Mouse (Mus musculus) hindbrain, embryonic 14.5 days (tissue): ENCODE results near the gene Vhl. TPM values are rescaled to one million over a fixed set of nuclear protein-coding genes. Genes with fewer than 3 reads are reported as not detected.
"Not testable (repeated sequence)": the region's sequence is repeated elsewhere in the genome, so short reads cannot be mapped to it uniquely, and the experiment has no call there.

Experiments
- ATAC-seq: fragments of 200-750 bp; cut with Nextera tagmentation; 2 replicates; pipeline ENCODE4 v1.8.0; 2017; ENCODE audit warnings: moderate number of reproducible peaks, mild to moderate bottlenecking, moderate TSS enrichment, moderate library complexity; ENCODE audit not compliant: low FRiP score
- DNase-seq: peaks from one replicate; pipeline ENCODE4 v3.0.0-alpha.2; 2015; ENCODE audit warnings: low spot score
- H3K27ac ChIP-seq: fragments of 300-500 bp; sonication (generic); 2 replicates; pipeline ENCODE4 v1.5.1; 2014; ENCODE audit warnings: mild to moderate bottlenecking, moderate library complexity
- H3K27me3 ChIP-seq: fragments of 300-500 bp; sonication (generic); 2 replicates; pipeline ENCODE4 v1.6.1; 2014; ENCODE audit warnings: mild to moderate bottlenecking, low read length, mixed read lengths; ENCODE audit not compliant: control insufficient read depth, insufficient read depth
- H3K36me3 ChIP-seq: fragments of 300-500 bp; sonication (generic); replicated peaks from 2 replicates; pipeline ENCODE4 v1.6.1; 2014; ENCODE audit not compliant: control insufficient read depth, insufficient read depth
- H3K4me1 ChIP-seq: fragments of 300-500 bp; sonication (generic); replicated peaks from 2 replicates; pipeline ENCODE4 v1.6.1; 2014; ENCODE audit warnings: antibody characterized with exemption, low read length, mixed read lengths; ENCODE audit not compliant: control insufficient read depth, insufficient read depth
- H3K4me2 ChIP-seq: fragments of 300-500 bp; sonication (generic); replicated peaks from 2 replicates; pipeline ENCODE4 v1.6.1; 2014; ENCODE audit warnings: mild to moderate bottlenecking, moderate library complexity
- H3K4me3 ChIP-seq: fragments of 300-500 bp; sonication (generic); replicated peaks from 2 replicates; pipeline ENCODE4 v1.5.1; 2014; ENCODE audit warnings: mild to moderate bottlenecking, low read length
- H3K9ac ChIP-seq: fragments of 300-500 bp; sonication (generic); 2 replicates; pipeline ENCODE4 v1.6.1; 2014
- H3K9me3 ChIP-seq: fragments of 300-500 bp; sonication (generic); 2 replicates; pipeline ENCODE4 v1.6.1; 2016; ENCODE audit warnings: low read length; ENCODE audit not compliant: control insufficient read depth
- WGBS: fragments of 180-500 bp; shearing (Covaris S2); extraction: QIAGEN DNeasy Blood & Tissue Kit; methylation state at CpG from one replicate; pipeline ENCODE4 v1.1.7; 2014; 5-methylcytosine and 5-hydroxymethylcytosine counted together
- polyA plus RNA-seq: library from polyadenylated mRNA; unstranded; fragments of >200 nt; fragmentation: Nextera tagmentation; extraction: Ambion mirVana; gene quantifications from 2 replicates; pipeline ENCODE4 v1.2.1, GENCODE M21; 2014

The Vhl gene
- polyA plus RNA-seq, 1 experiment from 2014 or later, result 86.5 TPM

DNA sequence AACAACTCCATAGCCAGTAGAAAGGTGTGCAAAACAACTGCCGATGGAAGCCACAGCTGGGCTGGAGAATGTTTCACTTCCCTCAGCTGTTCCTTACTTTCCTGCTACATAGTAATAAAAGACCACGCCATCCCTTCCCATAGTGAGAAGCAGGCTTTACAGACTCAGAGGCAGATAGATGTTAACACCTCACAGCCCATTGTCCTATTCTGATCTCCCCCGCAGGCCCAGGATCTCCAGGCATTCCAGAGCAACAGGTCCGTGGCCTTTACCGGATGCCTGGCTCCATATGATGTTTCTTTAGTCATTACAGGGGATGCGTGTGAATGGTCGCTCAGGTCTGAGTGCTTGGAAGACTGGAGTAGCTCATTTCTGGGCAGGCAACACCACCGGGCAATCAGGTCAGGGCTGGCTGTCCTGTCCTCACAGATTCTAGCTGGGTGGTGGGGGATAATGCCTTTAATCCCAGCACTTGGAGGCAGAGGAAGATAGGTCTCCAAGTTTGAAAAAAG, 43.9 kb downstream of the Vhl start:
- no peak overlapping the region for H3K9ac ChIP-seq
- WGBS, result 75% methylated on average over 8 of the region's 8 CpGs
- H3K4me2 ChIP-seq, result no peak overlapping the region

DNA sequence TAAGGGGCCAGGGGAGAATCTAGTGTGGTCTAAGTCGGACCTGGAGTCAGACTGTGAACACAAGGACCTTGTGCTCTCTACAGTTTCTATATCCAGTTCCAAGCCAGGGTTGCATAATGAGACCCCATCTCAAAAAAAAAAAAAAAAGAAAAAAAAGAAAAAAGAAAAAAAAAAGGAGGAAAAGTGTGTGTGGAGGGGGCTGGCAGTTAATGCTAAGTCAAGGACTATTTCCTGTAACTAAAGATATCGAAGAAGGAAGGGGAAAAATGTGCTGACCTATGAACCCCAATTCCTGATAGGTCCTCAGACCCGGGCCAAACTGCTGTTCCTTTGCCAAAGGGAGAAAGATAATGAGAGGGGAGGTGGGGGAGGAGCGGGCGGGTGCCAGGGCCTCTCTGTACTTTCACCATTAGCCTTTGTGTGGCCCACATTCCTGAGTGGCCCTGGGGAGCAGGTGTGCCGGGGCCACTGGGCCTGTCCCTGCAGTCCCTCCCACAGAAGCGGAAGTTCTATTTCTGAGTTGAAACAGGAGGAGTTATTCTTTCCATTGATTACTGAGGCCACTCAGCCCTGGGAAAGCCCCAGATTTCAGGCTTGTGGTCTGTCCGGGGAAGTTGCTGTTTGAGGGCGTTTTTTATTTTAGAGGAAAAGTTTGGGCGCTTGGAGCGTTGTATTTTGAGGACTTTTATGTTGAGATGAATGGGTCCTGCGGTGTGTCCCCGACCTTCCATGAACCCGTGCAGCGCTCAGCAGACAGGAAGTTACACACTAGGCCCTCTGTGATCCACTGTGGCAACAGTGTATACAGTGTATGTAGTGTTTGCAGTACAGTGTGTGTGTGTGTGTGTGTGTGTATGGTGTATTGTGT, 44.8 kb downstream of the Vhl start:
- ATAC-seq (no peak), DNase-seq (no peak)
- Histone ChIP-seq H3K36me3 (no peaks in the 10 kb centered on the region), H3K9me3 (no peaks in the 10 kb centered on the region), H3K4me3 (no peak overlapping the region), H3K4me1 (no peaks in the 10 kb centered on the region), H3K4me2 (no peak overlapping the region), H3K9ac (no peak overlapping the region), H3K27ac (no peak overlapping the region), H3K27me3 (no peaks in the 10 kb centered on the region)
- 40% methylated on average over 15 of the region's 15 CpGs for WGBS

More for the DNA sequence above, 43.9 kb downstream of the Vhl start:
- H3K9me3 ChIP-seq, result no peaks in the 10 kb centered on the region
- no peak overlapping the region for H3K27ac ChIP-seq
- ATAC-seq, result no peak
- H3K27me3 ChIP-seq, result no peaks in the 10 kb centered on the region
- H3K4me1 ChIP-seq, result no peaks in the 10 kb centered on the region
- no peak overlapping the region for H3K4me3 ChIP-seq
- DNase-seq, result no peak
- H3K36me3 ChIP-seq, result no peaks in the 10 kb centered on the region

DNA sequence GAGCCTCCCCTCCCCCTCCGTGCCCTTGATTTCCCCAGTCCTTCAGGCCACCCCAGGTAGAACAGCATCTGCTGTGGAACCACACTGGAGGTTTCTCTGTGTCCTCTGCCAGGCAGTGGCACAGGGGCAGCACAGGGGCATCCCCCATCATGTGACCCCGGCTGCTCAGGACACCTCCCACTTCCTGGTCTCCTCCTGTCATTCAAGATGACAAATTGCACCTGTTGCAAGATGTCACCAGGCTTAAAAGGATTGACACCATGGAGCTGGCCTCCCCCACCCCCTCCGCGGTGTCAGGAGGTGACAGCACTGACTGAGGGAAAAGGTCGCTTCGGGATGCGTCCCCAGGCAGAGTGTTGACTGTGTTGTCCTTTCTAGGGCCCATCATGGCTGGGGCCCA, 46.1 kb downstream of the Vhl start:
- 68% methylated on average over 7 of the region's 7 CpGs for WGBS
- H3K36me3 ChIP-seq, result no peaks in the 10 kb centered on the region
- no peak overlapping the region for H3K4me2 ChIP-seq
- H3K27me3 ChIP-seq, result no peaks in the 10 kb centered on the region
- no peak for DNase-seq
- no peak overlapping the region for H3K9ac ChIP-seq
- no peak overlapping the region for H3K27ac ChIP-seq
- H3K4me3 ChIP-seq, result no peak overlapping the region
- no peaks in the 10 kb centered on the region for H3K4me1 ChIP-seq
- no peak for ATAC-seq
- H3K9me3 ChIP-seq, result no peaks in the 10 kb centered on the region

DNA sequence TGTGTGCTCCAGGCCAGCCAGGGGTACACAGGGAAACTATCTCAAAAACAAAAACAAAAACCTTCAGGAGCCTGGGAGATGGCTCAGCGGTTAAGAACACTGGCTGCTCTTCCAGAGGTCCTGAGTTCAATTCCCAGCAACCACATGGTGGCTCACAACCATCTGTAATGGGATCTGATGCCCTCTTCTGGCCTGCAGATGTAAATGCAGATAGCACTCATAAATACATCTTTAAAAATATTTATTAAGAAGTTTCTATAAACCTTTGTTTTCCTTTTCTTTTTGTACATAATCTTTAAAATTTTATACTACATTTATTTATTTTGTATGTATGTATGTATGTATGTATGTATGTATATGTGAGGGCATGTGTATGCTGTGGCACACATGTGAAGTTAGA, 48.3 kb downstream of the Vhl start:
- not testable (repeated sequence) for H3K27ac ChIP-seq, H3K9ac ChIP-seq, DNase-seq, H3K27me3 ChIP-seq, H3K9me3 ChIP-seq, ATAC-seq, H3K4me2 ChIP-seq, H3K36me3 ChIP-seq, H3K4me1 ChIP-seq, H3K4me3 ChIP-seq
- WGBS, result 93% methylated on average over 1 of the region's 1 CpGs

DNA sequence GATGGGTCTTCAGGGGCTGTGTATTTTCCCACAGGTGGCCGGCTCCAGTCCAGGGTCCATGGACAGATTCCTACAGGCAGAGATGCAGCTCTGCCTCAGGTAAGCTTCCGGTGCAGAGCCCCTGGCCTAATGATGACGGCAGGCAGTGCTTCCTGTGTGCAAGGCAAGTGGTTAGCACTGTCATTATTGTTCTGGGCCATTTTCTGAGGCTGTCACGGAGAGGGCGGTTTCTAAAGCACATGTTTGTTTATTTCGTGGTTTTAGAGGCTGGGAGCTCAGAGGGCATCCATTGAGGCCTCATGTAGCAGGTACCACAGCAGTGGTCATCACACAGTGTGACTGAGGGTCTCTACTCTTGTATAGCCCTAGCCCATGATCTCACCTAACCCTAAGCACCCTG, 49.2 kb downstream of the Vhl start:
- H3K9me3 ChIP-seq, result no peaks in the 10 kb centered on the region
- no peaks in the 10 kb centered on the region for H3K27me3 ChIP-seq
- H3K27ac ChIP-seq, result no peak overlapping the region
- H3K9ac ChIP-seq, result no peak overlapping the region
- no peaks in the 10 kb centered on the region for H3K4me1 ChIP-seq
- no peaks in the 10 kb centered on the region for H3K36me3 ChIP-seq
- no peak overlapping the region for H3K4me2 ChIP-seq
- ATAC-seq (no peak), DNase-seq (no peak)
- no peak overlapping the region for H3K4me3 ChIP-seq
- 85% methylated on average over 6 of the region's 6 CpGs for WGBS

DNA sequence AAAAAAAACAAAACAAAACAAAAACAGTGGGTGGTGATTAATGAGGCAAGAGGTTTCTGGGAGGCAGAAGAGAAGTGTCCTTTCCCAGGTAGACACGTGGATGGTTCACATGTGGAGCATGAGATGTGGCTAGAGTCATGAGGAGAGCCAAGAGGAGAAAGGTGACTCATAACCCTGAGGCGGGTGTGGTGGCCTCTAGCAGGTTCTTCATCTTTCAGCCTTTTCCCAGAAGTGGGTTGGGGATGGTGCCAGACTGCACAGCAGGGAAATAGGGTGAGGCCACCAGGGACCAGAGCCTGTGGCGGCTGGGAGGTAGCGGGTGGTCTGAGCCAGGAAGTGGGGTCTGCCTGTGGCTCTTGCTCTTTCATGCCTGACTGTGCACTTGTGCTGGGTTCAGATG, 51.5 kb downstream of the Vhl start:
- H3K27ac ChIP-seq, result no peak overlapping the region
- no peaks in the 10 kb centered on the region for H3K36me3 ChIP-seq
- ATAC-seq (no peak), DNase-seq (no peak)
- no peaks in the 10 kb centered on the region; the same call in 1 of the 2 replicates for H3K4me1 ChIP-seq
- no peaks in the 10 kb centered on the region for H3K27me3 ChIP-seq
- H3K4me2 ChIP-seq, result no peak overlapping the region
- no peaks in the 10 kb centered on the region for H3K9me3 ChIP-seq
- 88% methylated on average over 4 of the region's 4 CpGs for WGBS
- no peak overlapping the region for H3K4me3 ChIP-seq
- no peak overlapping the region for H3K9ac ChIP-seq

DNA sequence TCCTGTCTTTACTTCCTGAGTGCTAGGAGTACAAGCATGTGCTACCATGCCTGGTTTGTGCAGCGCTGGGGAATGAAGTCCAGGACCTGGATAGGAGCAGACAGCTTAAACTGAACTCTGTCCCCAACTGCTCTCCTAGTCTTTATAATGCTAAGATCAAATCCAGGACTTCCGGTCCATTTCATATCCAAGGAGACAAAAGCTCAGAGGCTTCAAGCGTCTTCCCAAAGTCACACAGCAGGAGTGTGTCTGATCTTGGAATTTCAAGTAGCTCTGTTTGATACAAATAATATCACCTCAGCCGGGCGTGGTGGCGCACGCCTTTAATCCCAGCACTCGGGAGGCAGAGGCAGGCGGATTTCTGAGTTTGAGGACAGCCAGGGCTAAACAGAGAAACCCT, 52.2 kb downstream of the Vhl start:
- H3K4me2 ChIP-seq, result no peak overlapping the region
- DNase-seq (no peak), ATAC-seq (no peak)
- H3K27ac ChIP-seq, result no peak overlapping the region
- H3K4me3 ChIP-seq, result no peak overlapping the region
- H3K27me3 ChIP-seq, result no peaks in the 10 kb centered on the region
- H3K36me3 ChIP-seq, result no peaks in the 10 kb centered on the region
- H3K9me3 ChIP-seq, result no peaks in the 10 kb centered on the region
- no peak overlapping the region for H3K9ac ChIP-seq
- no peaks in the 10 kb centered on the region; the same call in 1 of the 2 replicates for H3K4me1 ChIP-seq
- WGBS, result 92% methylated on average over 9 of the region's 9 CpGs

DNA sequence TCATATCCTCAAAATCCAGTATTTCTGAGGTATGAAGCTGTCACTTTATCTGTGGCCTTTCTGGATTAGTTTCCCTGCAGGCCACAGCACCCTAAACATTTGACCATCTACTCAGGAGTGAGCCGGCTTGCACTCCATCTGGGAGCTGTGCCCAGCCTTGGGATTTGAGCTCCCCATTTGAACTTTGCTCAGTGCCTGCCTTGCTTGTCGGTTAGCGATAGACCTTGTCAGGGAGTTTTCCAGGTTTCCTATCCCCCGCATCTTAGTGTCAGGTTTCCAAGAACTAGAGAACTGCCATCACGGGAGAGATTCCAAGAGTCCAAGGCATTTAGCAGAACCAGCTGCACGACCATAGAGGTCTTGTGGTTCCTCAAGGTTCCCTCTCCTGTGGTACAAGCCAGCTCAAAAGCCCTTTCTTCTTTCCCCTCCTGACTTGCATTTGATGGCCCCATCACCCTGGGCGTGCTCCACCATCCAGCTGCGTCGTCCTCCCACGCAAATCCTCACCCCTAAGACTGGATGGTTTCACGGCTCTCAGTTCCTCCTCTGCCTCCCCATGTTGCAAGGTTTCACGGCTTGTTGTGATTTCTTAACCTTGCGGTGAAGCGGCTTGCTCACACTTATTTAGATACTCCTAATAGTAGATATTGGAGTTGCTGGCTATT, 53.4 kb downstream of the Vhl start:
- 84% methylated on average over 14 of the region's 14 CpGs for WGBS

DNA sequence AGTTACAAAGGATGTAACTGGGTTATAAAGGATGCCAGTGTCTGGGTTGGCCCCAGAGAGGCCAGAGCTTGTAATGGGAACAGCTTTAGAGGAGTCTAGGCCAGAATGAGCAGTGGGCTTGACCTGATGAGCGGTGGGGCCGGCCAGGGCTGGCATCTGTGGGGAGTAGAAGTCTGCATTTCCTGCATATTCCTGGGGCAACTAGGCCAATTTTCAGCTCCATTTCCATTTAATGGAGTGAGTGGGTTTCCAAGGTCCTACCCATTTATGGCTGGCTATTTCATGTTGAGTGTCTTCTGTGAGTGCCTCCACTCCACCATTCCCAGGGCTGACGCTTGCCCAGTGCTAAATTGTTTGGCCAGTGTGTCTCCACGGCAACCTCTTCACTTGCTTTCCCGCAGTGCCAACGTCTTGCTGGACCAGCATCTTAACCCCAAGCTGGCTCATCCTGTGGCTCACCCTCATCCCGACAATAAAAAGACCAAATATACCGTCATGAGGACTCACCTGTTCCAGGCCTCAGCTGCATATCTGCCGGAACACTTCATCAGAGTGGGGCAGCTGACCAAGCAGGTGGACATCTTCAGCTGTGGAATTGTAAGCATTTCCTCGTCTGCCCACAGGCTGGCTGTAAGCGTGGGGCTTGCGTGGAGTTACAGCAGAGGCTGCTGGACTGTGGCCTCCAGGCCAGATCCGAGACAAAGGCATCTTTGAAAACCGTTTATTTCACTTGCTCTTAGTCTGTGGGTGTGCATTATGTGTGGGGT, 54.7 kb downstream of the Vhl start:
- ATAC-seq, result no peak

More for the DNA sequence above, 53.4 kb downstream of the Vhl start:
- Histone ChIP-seq H3K9ac (no peak overlapping the region), H3K27me3 (no peaks in the 10 kb centered on the region), H3K4me2 (no peak overlapping the region), H3K36me3 (no peaks in the 10 kb centered on the region), H3K27ac (no peak overlapping the region), H3K9me3 (no peaks in the 10 kb centered on the region), H3K4me1 (no peaks in the 10 kb centered on the region; the same call in 1 of the 2 replicates), H3K4me3 (no peak overlapping the region)
- no peak for ATAC-seq
- DNase-seq, result no peak

More for the DNA sequence above, 54.7 kb downstream of the Vhl start:
- Histone ChIP-seq H3K27me3 (no peaks in the 10 kb centered on the region), H3K9me3 (no peaks in the 10 kb centered on the region), H3K4me3 (no peak overlapping the region), H3K4me1 (no peaks in the 10 kb centered on the region; the same call in 1 of the 2 replicates), H3K27ac (no peak overlapping the region), H3K4me2 (no peak overlapping the region), H3K9ac (no peak overlapping the region), H3K36me3 (no peaks in the 10 kb centered on the region)
- no peak for DNase-seq
- WGBS, result 70% methylated on average over 14 of the region's 14 CpGs
